In genomic region chr10:101816902-101817301, GRCm38 (mm10) we compare ENCODE assay signal across 21 mouse cellular contexts.
DNase-seq lines count a peak whose midpoint lies in the region; ATAC-seq lines count a peak whose summit lies in the region.
"Had no signal": no experiment of that assay in that cellular context is flagged by ENCODE, and none has a peak within 500 bp of the region (broad histone marks: within the 10 kb centered on the region; RNA-seq: fewer than 3 reads in every experiment).

No protein-coding gene starts in this region.

- WGBS in midbrain, embryonic 14.5 days = 59% methylated on average over 5 of the region's 5 CpGs

- no peak overlapping the region for H3K27ac ChIP-seq in midbrain, embryonic 14.5 days (replicated peaks; ENCODE audit: low read depth, low read length)
- H3K27ac ChIP-seq: macrophage had no signal

- H3K9me3 ChIP-seq in midbrain, embryonic 14.5 days (ENCODE audit: control insufficient read depth, low read length) = no peaks in the 10 kb centered on the region
- H3K9me3 ChIP-seq: G1E had no signal

- H3K4me2 ChIP-seq in midbrain, embryonic 14.5 days (ENCODE audit: low read length) = no peak overlapping the region
- H3K4me2 ChIP-seq: liver, embryonic 11.5 days; lung, embryonic 14.5 days had no signal

- H3K27me3 ChIP-seq in midbrain, embryonic 14.5 days (ENCODE audit: control insufficient read depth, insufficient read depth, low read length) = no peaks in the 10 kb centered on the region

- H3K4me3 ChIP-seq in midbrain, embryonic 14.5 days (replicated peaks; ENCODE audit: low read depth, low read length) = no peak overlapping the region

- no peaks in the 10 kb centered on the region for H3K36me3 ChIP-seq in midbrain, embryonic 14.5 days (ENCODE audit: control insufficient read depth, insufficient read depth, low read length)
- H3K36me3 ChIP-seq: G1E had no signal

- peaks cover 3% of the 10 kb centered on the region; the same call in 1 of the 2 replicates for H3K4me1 ChIP-seq in midbrain, embryonic 14.5 days (ENCODE audit: control insufficient read depth, insufficient read depth, low read length)

- no peak for ATAC-seq in midbrain, embryonic 14.5 days (ENCODE audit: low FRiP score, low TSS enrichment)
- ATAC-seq: CD4-positive, CD25-positive, alpha-beta regulatory T cell, adult 4 months had no signal

- DNase-seq in cerebellum, adult 9-10 months = peak; percentile 1
- DNase-seq in cerebellum, adult 18-20 months = no peak
- DNase-seq in layer of hippocampus, adult 11-12 months (ENCODE audit: low spot score) = peak; percentile 6
- no peak for DNase-seq in layer of hippocampus, postnatal 25 days (ENCODE audit: extremely low spot score in 1 of 2, low spot score in 1 of 2)
- DNase-seq in forelimb bud, embryonic 11.5 days (ENCODE audit: low read depth, low spot score) = peak; percentile 2
- DNase-seq in midbrain, embryonic 14.5 days = peak; percentile 58
- DNase-seq in gastrocnemius, postnatal 10 days = no peak
- no peak for DNase-seq in urinary bladder, postnatal 14 days (ENCODE audit: low spot score)
- DNase-seq: cerebellum, adult 11-12 months; gastrocnemius, postnatal 25 days; kidney, adult 2 months; kidney, postnatal 14 days; left cerebral cortex, postnatal 4 days; lung, embryonic 14.5 days; right cerebral cortex, adult 18-20 months; spleen, adult 18-20 months; thymus, adult 2 months had no signal

- no peak overlapping the region for H3K9ac ChIP-seq in midbrain, embryonic 14.5 days (replicated peaks; ENCODE audit: low read length)
- H3K9ac ChIP-seq: lung, embryonic 14.5 days had no signal

Comparison
In these comparisons a context has a peak if more than half of its experiments do, and no peak if none do; other contexts are left out.
1. DNase-seq: peak in cerebellum, adult 9-10 months (single experiment), layer of hippocampus, adult 11-12 months (single experiment), forelimb bud, embryonic 11.5 days (single experiment) and midbrain, embryonic 14.5 days (single experiment); none in cerebellum, adult 18-20 months (0 of 2), layer of hippocampus, postnatal 25 days (0 of 2), gastrocnemius, postnatal 10 days (single experiment) and urinary bladder, postnatal 14 days (single experiment).